Mouse (Mus musculus) right cerebral cortex, postnatal 25 days (tissue): Measurements from ENCODE around the gene Cntn2.
A peak's percentile ranks its signal among the peaks of the same experiment; 100 is the strongest.

Experiments
- DNase-seq: peaks from one replicate; pipeline ENCODE4 v3.0.0; 2022

Cntn2 gene

DNA sequence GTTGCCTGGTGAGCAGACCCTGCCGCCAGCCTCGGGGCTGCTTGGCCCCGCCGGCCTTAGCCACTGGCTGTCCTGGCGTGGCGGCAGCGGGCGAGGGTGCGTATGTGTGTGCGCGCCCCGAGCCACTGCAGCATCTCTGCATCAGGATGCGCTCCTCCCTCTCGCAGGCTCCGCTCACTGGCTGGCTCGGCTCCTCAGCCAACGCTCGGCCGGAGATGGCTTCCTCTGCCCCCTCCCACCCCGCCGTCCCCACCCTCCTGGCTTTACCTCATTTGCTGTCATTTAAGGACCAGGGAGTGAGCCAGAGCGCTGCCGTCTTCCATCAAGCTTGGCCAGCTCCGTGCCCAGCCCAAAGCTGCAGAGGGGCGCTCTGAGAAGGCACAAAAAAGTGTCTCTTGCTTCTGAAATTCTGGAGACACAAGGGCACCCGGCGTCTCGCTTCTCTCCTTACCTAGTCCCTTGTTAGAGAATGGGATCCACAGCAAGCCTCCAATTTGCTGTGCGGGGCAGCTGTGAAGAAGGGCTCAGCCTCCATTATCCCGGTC, at the start of gene Cntn2:
Gene Cntn2 (minus strand): TSS at position 495 of the 545 bp plus-strand sequence.
- DNase-seq: peak; percentile 82

DNA sequence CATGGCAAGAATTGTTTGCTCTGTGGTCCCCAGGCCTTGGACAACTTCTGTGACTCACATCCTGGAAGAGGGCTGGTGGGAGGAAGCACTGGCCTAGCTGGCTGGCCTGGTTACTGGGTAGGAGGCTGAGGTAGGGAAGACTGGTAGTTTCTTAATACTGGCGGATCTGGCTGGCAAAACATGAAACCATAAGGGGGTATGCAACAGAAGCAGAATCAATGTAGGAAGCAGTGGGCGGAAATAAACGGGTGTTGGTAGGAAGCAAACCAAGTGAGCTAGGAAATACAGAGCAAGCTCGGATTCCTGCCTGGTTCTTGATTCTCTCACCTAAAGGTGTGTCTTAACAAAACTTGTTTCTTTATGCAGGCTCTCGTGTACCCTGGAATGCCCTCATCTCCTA, 49.1 kb upstream of the Cntn2 start:
- no peak for DNase-seq

DNA sequence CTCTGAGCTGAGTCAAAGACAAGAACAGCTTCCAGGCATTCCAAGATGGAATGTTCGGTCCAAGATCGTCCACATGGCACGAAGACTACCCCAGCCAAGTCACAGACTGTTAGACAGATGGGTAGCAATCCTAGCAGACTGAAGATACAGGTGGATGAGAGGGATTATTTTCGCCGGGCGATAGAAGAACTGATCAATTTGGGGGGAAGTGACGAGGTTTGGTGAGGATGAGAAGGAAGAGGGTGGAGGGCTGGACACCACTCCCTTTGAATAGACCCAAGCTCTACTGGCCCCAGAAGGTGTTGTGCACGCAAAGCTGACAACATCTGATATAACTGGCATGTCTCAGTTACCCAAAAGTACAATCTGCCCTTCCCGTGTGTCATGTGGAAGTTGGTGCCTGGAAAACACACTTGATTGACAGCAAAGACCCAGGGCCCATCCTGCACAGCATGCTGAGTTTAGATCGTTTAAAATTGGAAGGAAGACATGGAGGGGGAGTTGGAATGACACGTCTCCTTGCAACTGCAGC, 48.4 kb upstream of the Cntn2 start:
- DNase-seq: peak; percentile 29

DNA sequence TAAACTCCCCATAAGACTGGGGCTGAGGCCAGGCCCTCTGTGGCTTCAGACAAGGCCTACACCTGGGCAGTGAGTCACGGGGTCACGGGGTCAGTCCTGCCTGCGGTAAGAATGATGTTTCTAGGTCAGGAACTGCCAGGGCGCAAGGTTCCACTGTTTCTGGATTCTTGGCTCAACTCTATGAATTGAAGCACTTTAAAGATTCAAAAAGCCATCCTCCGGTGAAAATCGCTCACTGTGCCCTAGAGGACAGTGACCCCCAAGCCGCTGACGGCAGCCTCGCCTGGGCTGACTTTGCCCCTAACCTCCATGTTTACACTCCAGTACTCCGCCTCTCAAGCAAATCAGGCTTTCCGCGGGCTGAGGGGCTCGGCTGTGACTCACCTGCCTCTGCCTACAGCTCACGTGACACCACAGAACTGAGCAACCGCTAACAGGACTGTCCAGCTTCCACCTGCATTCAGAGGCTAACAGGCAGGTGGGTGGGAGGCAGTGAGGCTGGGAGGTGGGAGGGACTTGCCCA, 43.7 kb upstream of the Cntn2 start:
- no peak for DNase-seq

DNA sequence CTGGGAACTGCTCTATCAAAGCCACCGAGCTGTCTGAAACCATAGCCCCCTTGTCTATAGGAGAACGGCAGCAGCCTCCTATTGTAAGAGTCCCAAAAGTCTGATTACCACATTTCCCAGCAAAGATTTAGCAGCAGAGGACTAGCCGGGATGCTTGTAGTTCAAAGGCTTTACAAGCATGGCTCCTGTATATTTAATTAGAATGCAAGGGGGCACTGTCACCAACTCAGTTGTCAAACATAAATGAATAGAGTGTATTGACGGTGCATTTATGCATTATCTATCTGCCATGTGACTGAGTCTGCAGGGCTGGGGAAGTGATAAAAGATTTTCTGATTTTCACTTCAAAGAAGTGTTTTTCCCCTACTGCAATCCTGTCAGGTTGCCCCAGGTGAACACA, 42.3 kb upstream of the Cntn2 start:
- DNase-seq: no peak

DNA sequence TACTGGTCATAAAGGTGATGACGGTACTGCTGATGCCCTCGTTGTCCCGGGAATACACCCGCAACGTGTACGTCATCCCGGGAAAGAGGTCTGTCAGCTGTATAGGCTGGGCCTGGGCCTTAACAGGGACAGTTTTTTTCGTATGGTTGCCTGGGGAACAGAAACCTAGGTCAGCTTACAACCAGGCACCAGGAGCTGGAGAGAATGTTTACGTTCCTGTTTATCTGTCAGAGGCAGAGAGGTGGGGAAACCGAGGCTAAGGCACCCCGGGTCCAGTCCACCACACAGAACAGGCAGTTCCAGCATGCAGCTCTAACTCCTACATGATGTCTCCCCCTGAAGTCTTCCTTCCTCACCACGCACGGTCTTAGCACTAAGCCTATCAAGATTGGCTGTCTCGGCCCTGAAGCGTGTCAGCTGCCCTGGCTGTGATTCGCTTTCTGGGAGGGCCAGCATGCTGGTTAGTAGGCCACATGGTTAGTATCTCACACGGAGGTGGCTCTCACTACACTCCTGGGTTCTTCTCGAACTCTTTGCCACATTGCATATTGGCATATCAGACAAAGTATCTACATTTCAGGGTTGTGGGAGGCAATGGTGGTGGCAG, 40.0 kb upstream of the Cntn2 start:
- no peak for DNase-seq

DNA sequence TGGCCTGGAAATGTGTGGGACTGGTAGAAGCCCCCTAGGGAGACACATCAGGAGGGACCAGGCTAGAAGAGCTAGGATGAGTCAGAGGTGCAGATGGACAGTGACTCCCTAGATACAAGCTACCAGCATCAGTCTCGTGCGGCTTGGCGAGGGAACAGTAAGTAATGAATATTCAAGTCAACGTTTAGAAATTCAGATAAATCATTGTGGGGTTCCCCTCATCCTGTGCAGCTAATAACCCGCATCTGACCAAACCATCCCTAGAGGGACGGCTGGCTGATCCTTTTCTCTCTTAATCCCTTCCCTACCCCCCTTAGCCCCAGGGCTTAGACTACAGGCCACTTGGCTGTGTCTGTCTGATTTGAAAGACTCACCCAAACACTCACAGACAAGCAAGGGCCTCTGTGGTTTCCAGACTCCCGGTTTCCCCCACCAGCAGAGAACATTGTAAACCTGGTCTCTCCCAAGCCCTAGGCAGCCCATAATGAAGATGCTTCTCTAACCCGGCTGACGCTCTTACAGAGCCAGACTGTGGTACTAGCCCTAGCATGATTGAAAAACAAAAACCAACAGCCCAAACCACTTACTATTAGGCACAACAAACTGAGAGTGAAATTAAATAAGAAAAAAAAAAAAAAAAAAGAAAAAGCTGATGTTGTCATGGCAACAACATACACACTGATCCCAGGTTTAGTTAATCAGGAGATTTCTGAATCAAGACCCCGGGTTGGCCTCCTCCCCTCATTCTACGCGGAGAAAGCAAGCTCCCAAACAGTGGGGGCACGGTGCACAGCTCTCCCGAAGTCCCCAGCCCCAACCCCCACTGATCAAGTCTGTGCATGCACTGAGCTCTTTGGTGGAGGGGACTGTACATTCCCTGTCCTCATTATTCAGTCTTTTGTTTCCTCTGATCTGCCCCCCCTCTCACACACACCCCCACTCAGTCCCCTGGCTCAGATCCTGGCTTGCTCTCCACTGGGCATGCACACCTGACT, 39.1 kb upstream of the Cntn2 start:
- no peak for DNase-seq

DNA sequence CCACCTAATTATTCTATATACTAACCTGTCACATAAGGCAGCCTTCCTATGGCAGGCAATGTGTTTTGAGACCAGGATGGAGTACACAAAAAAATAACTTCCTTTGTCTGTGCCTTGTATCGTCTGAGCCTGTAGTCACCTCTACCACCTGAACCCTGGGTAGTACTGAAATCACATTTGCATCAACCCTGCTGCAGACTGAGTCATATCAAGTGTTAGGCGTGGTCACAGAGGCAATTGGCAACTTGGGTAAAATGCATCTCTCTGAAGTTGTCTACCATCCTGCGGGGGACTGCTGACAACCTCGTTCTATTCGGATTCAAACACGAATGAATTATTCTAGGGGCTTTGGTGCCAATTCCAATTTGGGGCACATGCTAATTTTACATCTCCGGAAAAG, 37.0 kb upstream of the Cntn2 start:
- DNase-seq: no peak

DNA sequence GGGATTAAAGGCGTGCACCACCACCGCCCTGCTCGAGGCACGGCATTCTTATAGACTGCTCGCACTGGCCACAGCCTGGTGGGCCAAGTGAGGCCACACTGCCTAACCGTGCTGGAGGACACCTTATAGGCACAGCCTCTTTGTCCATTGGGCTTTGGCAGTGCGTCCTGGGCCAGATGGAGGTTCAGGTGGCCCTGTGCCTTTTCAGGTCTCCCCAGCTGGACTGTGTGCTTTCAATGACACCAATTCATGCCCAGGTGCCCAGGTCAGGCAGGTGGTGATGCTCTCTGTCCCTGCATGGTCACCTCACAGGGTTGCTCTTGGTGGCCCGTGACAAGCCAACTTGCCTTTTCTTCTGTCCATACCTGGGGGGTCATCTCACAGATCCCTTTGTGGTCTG, 33.8 kb upstream of the Cntn2 start:
- no peak for DNase-seq

DNA sequence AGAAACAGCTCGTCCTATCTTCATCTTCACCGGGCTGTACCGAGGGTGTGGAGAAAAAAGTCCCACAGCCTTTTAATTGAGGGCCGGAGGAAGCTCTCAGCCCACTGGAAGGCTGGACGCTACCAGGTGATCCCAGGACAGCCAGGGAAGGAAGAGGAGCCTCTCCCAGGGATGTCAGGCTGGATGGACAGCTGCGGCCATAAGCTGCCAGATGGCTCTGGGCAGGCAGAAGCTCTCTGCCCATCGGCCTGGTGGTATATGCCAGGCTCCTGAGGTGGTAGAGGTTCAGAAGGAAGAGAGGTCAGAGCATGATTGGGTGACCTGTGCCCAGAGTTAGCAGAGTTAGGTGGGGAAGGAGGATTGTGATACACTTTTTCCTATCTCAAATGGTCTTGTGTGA, 29.8 kb upstream of the Cntn2 start:
- no peak for DNase-seq

DNA sequence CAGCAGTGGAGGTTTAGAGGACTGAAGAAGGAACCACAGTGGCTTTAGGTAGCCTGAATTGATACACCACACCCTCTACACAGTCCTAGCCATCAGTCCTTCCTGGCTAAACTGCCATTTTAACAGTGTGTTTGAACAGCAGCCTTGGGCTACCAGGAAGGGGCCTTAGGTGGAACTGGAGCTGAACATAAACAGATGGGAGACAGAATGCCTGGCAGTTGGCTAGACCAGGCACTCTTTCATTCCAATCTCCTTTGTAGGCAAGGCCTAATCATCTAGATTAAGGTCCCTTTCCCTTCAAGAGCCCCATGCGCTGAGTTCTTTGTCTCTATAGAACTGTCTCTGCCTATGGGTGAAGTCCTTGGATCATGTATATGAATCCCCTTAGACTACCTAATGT, 28.6 kb upstream of the Cntn2 start:
- DNase-seq: no peak

DNA sequence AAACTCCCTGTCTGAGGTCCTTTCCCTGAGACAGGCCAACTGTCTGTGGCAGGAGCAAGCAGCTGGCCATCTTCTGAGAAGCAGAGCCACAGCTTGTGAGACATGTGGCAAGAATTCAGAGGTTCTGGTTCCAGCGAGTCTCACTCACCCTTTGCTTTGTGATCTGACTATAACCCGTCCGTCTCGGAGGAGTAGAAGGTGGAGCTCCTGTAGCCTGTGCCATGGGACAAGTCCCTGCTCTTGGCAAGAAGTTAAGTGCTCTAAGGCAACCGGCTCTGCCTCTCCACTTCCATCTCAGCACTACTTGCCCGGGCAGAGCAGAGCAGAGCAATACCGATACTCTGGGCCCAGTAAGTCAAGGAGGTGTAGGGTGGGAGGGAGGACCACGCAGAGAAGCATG, 27.9 kb upstream of the Cntn2 start:
- DNase-seq: no peak

DNA sequence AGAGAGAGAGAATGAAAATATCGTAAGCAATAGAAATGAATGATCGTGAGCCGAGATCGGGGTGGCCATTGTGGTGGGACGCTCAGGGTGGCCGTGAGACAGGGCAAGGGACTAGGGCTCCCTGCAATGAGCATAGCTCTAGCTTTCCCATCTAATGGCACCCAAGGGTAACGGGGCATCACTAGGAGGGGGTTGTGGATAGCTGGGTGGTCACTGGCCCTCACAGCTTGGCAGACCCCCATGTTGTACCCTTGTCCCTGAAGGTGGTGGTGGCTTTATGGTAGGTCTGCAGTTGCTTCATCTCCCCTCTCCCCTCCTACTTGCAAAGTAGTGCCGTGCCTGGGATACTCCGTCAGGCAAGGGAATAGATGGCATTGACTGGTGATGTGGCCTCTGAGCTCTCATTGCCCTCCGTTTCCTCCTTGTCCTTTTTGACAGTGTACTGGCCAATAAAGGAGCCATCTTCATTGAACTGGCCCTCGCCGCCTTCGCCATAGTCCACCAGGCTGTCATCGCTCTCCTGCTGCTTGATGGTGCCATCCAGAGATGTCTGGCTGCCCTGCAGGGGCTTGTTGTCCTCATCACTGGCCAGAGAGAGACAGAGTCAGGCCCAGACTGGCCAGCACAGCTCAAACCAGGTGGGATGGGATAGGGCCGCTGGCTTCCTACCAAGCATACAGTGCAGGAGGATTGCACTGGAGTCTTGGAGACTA, 27.2 kb upstream of the Cntn2 start:
- DNase-seq: no peak

DNA sequence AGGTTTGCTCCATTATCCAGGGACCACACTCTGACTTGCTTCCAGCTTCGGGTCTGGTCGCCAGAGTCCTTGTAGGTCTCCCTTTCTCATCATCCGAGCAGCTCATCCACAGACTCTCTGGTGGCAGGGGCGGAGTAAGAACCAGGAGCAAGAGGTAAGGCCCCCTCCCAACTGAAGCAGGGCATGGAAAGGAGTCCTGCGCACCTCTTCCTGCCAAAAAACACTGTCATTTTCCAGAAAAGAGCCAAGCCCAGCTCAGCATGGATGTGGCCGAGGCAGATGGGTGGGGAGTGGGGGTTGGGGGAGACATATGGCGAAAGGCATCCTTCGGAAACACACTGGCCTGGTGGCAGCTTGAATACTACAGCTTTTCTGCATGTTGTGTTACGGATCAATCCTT, 26.5 kb upstream of the Cntn2 start:
- DNase-seq: no peak

DNA sequence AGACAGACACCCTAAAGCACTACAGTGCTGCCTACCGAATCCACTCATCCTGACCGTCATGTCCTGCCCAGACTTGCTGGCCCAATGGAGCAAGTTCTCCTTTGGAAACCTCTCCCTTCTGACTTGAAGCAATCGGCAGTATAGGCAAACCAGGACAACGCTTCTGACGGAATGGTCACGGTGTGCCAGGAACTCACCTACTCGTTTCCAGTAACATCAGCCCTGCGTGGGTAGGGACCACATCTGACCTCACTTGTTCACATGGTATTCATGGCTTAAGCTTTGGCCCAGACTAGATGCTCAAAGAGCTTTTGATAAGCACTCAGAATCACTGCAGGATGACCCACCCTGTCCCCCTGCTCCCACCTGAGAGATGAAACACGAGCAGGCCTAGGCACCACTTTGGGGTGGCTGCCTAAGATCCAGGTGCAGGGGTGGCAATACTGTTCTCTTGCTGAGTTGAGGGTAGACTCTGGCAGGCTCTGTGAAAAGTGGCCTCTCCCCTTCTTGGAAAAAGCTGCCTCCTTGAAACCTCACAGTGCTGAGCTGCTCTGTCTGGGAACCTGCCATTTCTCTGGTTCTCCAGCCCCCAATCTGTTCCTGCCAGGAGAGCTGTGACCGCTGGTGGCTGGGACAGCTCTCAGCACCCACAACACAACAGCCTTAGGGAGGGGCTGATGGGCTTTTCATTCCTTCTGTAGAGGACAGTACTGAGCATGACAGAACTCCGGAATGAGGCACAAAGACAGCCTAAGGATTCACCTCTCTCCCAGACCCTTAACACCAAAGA, 24.5 kb upstream of the Cntn2 start:
- no peak for DNase-seq

DNA sequence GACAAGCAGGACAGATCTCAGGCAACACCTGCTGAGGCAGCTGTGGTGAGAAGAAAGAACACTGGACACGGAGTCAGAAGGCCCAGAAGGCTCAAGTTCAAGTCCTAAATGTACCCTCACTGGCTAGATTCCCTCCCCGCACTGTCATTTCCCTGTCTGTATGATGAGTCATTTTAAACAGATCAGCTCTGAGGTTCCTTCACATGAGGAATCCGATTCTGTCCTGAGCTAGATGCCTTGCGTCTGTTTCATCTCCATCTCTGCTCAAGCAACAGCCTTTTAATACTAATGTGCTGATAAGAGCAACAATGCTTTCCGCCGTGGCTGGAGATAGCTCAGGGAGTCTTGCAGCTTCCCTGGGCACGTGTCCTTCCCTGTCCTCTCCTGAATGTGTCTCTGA, 22.7 kb upstream of the Cntn2 start:
- no peak for DNase-seq

DNA sequence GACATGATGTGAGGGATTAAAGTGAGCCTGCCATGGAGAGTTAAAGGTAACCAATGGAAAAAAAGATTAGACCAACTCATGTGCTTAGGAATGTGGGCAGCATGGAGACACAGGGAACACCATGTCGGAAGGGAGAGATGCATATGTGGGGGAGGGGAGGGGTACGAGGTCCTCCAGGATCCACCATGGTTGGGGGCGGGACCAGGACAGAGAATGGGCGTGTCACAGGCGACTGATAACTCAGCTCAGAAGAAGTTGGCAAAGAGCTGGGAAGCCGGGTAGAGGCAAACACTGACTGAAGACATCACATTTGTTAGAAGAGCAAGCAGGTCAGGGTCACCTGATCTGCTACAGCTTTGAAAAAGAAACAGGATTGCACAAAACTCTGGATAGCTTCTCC, 21.9 kb upstream of the Cntn2 start:
- DNase-seq: no peak

DNA sequence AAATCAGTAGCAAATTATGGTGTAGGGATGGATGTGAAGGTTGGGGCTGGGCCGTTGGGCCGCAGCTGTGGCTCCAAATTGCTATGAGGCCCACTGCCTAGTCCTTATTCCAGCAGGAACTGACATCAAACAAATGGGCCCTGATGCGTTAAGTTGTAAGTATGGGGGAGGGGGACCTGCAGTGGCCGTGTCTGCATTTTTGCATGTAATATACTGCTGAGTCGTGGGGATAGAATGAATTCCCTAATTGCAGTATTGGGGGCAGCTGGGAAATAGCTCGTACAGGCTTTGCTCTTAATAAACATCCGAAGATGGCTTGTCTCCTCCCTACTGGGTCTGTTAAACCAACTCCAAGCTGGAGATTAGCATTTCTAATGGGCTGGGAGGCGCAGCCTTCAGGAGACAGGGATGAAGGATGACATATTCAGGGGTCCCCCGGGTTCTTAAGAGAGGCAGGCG, 19.3 kb upstream of the Cntn2 start:
- no peak for DNase-seq

DNA sequence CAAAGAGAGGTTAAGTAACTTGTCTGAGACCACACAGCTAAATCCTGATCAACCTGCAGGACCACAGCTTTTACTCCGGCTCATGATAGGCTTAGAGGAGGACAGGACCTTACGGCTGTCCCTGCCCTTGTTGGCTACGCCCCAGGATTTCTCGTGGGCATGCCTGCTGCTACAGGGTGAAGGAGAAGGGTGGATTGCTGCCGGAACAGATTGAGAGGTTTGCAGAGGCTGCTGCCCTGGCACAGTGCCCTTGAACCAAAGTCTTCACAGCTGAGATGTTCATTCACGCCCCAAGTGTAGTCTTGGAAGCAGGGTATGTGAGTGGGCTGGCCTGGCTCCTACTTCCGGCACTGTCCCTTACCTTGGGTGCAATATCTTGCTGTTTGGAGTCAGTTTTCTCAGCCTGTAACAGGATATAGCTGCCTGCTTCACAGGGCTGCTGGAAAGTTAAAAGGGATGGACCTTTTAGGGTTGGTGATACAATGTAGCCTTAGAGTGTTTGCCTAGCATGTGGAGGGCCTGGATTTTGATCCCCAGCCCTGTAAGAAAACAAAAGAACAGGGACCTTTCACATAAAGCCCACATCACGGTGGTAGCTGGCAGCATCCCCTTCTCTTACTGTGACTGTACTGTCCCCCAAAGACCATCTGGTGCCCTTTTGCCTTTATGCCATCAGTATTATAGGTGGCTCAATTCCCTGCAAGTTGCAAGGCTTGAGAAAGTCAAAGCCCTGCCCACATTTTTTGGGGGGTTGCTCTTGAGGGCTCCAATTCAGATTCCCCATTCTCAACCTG, 18.0 kb upstream of the Cntn2 start:
- DNase-seq: no peak

DNA sequence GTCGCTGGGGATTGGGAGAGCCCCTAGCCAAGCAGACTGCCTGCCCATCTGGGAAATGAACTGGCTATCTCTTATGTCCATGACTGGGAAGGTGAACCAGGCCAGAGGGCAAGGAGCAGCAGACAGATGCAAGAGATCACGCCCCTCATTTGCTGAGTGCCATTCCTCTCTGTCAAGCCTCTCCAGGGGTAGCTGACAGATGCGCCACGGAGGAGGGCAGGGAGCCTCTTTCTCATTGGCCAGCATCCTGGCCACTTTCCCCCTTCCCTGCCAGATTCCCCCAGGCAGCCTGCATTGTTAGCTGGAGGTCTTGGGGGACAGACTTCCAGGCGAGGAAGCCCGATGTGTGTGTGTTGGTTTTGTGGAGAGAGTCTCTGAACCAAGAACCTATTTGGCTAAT, 16.0 kb upstream of the Cntn2 start:
- DNase-seq: no peak
